Mouse (Mus musculus) heart, adult 9 months (tissue): ENCODE measurements at regions not wholly inside any gene's neighbourhood (a gene's known extent, or its start where the extent isn't known, plus 50 kb on each side); places are given as distances from the start of the nearest gene placed in this dataset.

Source experiments
- DNase-seq, 2 experiments: peaks; one replicate each; pipeline ENCODE4 v3.0.0; 2022; ENCODE audit warnings: low spot score in 2 of 2

GRCm38 (mm10) chr13:107880551-107880950, 163.7 kb upstream of the Smim15 start:
- no peak for DNase-seq

- DNase-seq, result peak; percentile 35 to 48
Observed at GRCm38 (mm10) chr13:107879535-107879934, 164.7 kb upstream of the Smim15 start.

DNA sequence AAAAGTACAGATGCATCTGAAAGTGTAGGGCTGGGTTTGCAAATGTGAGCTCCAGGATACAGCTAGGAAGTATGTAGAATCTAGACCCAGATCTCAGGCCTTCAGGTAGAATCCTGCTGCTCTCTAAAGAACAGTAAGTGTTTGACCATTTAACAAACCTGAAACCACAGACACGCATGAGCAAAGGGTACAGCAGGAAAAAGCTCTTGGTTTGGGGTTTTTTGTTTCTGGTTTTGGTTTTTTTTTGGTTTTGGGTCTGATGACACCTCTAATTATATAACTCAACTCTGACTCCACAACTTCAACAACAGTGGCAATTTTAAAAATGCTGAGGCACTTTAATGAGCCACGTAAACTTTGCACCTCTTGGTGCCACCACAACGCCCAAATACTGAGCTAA, 165.3 kb upstream of the Smim15 start:
- DNase-seq, result no peak

DNA sequence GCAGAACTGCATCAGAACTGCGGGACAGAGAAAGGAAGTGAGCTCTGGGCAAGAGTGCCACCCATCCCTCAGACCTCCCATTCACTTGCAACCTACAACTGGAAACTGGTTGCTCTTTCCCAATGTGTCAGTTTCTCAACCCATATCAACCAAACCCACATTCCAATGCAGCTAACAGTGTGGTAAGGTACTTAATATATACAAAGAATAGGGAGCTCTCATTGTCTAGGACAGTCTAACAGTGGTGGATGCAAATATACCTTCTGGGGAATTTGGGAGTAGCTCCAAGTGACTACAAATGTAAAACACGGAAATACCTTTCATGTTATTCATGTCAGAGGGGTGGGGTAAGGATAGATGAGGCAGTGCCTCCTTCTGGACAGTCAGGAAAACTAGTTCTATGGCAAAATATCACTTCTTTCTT, 171.0 kb upstream of the Smim15 start:
- no peak for DNase-seq

- no peak for DNase-seq
Observed at GRCm38 (mm10) chr13:107872574-107872973, 171.7 kb upstream of the Smim15 start.

DNA sequence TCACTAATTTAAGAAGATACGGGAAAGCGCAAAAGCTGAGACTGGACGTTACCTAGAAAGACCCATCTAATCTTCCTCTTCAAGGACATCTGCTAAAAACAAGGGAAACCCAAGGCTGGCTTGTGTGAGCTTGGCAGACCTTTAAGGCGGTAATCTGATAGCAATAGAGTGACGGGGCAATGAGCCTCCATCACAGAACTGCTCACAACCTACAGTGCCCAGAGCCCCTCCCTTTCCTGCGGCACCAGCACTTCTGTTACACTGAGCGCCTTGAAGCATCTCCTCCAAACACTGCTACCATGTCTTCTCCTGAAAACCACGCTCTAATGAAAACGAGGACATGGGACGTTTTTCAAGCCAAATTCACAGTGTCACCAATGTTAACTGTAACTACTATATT, 172.1 kb upstream of the Smim15 start:
- no peak for DNase-seq

DNA sequence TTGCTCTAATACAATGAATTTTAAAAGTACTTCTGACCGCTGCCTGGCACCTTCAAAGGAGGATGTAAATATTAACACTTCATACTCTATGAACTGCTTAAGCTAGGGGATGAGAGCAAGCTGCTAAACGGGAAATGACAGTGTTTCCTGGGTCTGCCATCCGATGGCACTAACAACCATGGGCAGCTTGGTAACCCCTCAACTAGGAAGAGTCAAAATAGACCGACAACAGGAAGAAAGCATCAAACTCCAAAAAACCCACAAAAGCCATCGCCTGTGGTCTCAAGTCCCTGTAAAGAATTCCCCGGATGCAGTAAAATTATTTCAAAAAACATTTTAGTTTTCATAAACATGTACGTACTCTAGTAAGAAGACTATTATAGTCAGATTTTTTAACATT, 175.3 kb upstream of the Smim15 start:
- DNase-seq, result no peak

GRCm38 (mm10) chr13:107866825-107867224, 177.4 kb upstream of the Smim15 start:
- no peak for DNase-seq

- peak in 1 of 2 experiments; percentile 14 for DNase-seq
Observed at GRCm38 (mm10) chr13:107862793-107863654, 181.2 kb upstream of the Smim15 start.

- DNase-seq, result no peak
Observed at GRCm38 (mm10) chr13:107861384-107862134, 182.7 kb upstream of the Smim15 start.

GRCm38 (mm10) chr13:107857043-107857755, 187.0 kb upstream of the Smim15 start:
- no peak for DNase-seq

DNA sequence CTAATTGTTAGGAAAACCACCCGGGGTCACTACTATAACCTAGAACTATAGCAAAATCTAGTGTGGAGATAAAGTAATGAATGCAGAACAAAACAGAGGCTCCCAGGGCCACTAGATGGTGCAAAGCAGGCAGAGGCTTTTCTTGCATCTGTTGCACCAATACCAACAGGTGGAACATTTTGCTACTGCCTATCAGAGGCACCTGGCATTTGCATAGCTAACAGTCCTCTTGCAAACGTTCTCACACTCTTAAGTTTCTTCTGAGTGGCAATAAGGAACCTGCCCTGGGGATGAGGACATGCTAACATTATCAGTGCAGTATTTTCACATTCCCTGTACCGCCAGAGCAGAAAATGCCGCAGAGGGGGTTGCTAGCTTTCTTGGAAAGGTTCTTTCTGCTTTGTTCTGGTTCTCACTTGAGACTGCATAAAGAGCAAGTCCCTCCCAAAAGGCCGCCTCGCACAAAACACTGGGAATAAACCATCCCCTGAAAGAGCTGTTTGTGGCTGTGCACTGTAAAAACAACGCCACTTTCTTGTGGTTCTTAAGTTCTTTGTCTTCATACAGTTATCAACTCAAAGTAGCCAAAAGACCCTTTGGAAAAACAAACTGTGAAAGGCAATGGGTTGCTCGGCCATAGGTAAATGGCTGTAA, 193.2 kb upstream of the Smim15 start:
- DNase-seq, result no peak

GRCm38 (mm10) chr13:107848871-107849270, 195.4 kb upstream of the Smim15 start:
- DNase-seq, result no peak

- DNase-seq, result no peak
Observed at GRCm38 (mm10) chr13:107847179-107848012, 196.8 kb upstream of the Smim15 start.

DNA sequence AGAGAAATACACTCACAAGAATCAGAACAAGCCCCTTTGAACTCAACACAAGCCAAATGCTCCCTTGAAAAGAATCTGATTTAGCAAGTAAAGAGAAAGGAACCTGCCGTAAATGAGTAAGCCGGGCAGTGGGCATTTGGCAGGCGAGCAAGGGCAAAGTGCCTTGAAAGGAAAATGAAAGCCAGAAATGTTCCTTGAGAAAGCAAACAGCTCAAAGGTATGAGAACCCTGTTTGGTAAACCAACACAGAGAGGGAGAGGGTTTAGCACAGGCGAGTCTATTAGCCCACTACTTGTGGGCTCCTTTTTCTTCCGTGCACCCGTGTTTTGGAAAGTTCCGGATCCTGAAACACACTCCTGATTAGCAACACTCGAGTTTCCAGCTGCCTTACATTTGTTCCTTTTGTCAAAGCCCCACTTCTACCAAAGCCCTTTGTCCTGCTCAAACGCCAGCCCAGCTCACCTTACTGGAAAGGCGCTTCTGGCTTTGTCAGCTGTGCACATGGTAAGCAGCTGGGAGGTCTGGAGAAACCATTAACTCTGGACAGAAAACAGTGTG, 197.5 kb upstream of the Smim15 start:
- DNase-seq, result no peak

DNA sequence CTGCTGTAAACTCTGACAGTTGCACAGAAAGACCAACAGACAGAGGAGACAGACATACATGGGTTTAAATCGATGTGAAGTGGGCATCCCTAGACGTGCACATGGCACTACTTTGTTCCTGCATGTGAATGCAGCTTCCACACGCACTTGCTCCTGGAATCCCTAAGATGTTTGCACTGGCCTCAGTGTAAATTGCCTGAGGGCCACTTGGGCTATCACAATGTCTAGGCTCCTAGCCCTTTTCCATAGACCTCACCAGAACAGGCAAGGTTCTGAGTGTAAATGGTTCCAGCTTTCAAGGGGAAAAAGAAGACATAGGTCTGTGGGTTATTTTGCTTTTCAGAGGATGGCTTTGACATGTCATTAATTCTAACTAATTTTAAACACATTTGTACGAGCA, 198.4 kb upstream of the Smim15 start:
- no peak for DNase-seq

DNA sequence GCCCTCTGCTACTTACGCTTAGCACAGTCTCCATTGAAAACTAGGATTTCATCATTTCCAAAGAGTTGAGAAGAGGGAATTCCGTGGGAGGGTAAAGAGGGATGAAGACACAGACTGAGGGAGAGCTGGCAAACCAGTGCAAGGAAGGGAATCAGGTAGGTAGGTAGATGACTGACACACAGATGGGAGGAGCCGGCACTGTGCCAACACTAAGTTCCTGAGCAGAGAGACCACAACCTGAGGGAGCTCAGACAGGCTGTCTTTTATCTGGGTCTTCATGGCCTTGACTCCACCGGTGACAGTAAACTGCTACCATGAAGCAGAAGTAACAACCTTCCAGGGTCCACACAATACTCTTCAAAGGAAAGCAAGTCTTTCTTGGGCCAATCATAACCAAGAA, 200.2 kb upstream of the Smim15 start:
- DNase-seq, result no peak

DNA sequence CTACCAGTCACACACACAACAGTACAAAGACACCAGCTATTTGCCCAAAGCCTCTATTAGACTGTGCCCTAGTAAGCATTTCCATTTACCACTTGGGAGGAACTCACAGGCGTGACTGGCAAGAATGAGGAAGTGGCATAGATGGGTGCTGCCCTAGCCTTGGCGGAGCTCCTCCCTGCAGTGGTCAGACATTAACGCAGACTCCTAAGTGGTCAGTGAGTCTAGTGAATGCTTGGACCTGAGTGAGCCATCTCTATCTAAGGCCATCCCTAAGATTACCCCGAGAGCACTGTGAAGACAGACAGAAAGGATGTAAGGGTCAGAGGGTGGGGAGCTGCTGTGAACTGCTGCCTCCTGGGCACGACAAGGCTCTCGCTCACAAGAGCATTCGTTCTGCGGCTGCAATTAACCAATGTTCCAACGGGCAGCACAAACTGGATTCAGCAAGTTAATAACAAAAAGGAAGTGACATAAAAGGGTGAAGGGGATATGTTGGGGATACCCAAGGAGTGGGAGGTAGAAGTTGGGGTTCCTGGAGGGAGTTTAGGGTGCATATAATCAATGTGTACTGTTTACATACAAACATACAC, 206.0 kb upstream of the Smim15 start:
- DNase-seq, result peak; percentile 29 to 49

DNA sequence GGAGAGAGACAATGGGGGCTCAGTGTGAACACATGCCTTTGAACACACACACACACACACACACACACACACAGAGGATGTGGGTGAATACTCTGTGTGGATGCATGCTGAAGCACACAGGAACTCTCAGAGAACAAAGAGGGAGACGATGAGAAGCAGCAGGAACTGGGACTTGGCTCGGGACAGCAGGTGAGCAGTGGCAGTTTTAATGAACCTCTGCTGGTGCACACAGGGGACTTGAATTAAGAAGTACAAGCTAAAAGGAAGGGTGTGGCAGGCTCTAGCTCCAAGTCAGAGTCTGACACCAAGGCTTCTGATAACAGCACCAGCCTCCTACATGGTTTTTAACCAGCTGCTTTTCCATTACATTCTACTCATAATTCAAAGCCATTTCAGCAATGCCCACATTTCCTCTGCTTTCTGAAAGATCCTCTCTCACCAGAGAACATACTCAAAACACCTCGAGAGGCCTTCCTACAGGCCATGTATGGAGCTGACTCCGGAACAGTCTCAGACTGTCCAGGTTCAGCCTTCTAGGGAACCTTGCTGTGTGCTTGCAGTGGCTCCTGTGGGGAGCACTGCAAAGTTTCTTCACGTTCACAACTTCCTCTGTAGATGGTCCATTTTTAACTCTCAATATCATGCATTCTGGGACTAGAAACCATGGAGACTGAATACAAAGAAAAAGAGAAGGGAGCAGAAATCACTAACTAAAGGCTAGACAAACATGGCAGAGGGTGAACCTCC, 206.9 kb upstream of the Smim15 start:
- DNase-seq, result no peak
